Mouse (Mus musculus) c-Kit-positive CD71-negative TER-119-negative erythroid progenitor cells, embryonic 14.5 days (primary cell): ENCODE results near the gene Rfk.
A peak's percentile ranks its signal among the peaks of the same experiment; 100 is the strongest.

Source experiments
- DNase-seq: peaks from one replicate; pipeline ENCODE4 v3.0.0-alpha.2; 2013; ENCODE audit warnings: low read depth

Rfk gene

GRCm38 (mm10) chr19:17393841-17394591 is at the start of gene Rfk:
Rfk (plus strand) TSS chr19:17394043.
- peak; percentile 83 for DNase-seq

GRCm38 (mm10) chr19:17344881-17345280 is 49.0 kb upstream of the Rfk start:
- no peak for DNase-seq

GRCm38 (mm10) chr19:17346716-17347474 is 46.9 kb upstream of the Rfk start:
- DNase-seq = no peak

- DNase-seq = no peak
Observed at GRCm38 (mm10) chr19:17347852-17348251, 46.0 kb upstream of the Rfk start.

GRCm38 (mm10) chr19:17353727-17354126 is 40.1 kb upstream of the Rfk start:
- DNase-seq = no peak

GRCm38 (mm10) chr19:17354362-17354761 is 39.5 kb upstream of the Rfk start:
- no peak for DNase-seq

- no peak for DNase-seq
Observed at GRCm38 (mm10) chr19:17354797-17355196, 39.0 kb upstream of the Rfk start.

- DNase-seq = no peak
Observed at GRCm38 (mm10) chr19:17355361-17355760, 38.5 kb upstream of the Rfk start.

GRCm38 (mm10) chr19:17355950-17356867 is 37.6 kb upstream of the Rfk start:
- peak; percentile 51 for DNase-seq

- DNase-seq = no peak
Observed at GRCm38 (mm10) chr19:17356932-17357331, 36.9 kb upstream of the Rfk start.

GRCm38 (mm10) chr19:17357391-17357790 is 36.5 kb upstream of the Rfk start:
- DNase-seq = no peak

- DNase-seq = no peak
Observed at GRCm38 (mm10) chr19:17359315-17359890, 34.4 kb upstream of the Rfk start.

- no peak for DNase-seq
Observed at GRCm38 (mm10) chr19:17361181-17361580, 32.7 kb upstream of the Rfk start.

- no peak for DNase-seq
Observed at GRCm38 (mm10) chr19:17364741-17365140, 29.1 kb upstream of the Rfk start.

- no peak for DNase-seq
Observed at GRCm38 (mm10) chr19:17366364-17367090, 27.3 kb upstream of the Rfk start.

GRCm38 (mm10) chr19:17368557-17368956 is 25.3 kb upstream of the Rfk start:
- no peak for DNase-seq

- no peak for DNase-seq
Observed at GRCm38 (mm10) chr19:17369581-17369980, 24.3 kb upstream of the Rfk start.

- DNase-seq = no peak
Observed at GRCm38 (mm10) chr19:17372701-17373100, 21.1 kb upstream of the Rfk start, which contains the start of gene Gcnt1. Gcnt1 (minus strand) TSS chr19:17372844.

GRCm38 (mm10) chr19:17378845-17379244 is 15.0 kb upstream of the Rfk start:
- no peak for DNase-seq

- DNase-seq = no peak
Observed at GRCm38 (mm10) chr19:17380549-17380948, 13.3 kb upstream of the Rfk start.

GRCm38 (mm10) chr19:17382807-17383397 is 10.9 kb upstream of the Rfk start:
- DNase-seq = no peak
